ENCODE assay signal across 17 mouse cellular contexts in the genomic region with DNA sequence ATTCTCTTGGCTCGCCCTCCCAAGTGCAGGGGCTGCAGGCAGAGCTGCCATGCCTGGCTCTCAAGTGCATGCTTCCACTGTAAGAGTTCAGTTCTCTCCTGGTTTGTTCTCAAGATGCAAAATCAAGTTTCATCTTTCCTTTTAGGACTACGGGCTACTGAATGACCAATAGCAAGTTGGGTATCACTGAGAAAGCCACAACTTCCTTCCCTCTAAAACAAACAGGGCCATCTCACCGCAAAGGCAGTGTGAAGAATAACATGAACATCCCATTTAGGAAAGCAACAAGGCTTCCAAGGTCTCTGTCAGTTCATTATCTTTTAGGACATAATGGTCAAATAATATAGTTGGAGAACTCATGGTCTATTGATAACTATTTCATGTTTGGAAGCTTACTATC. TPM values are rescaled to one million over a fixed set of nuclear protein-coding genes. Genes with fewer than 3 reads are reported as not detected.
A peak's percentile ranks its signal among the peaks of the same experiment; 100 is the strongest.
DNase-seq lines count a peak whose midpoint lies in the region; ATAC-seq and TF ChIP-seq lines count a peak whose summit lies in the region.
"Had no signal": no experiment of that assay in that cellular context is flagged by ENCODE, and none has a peak within 500 bp of the region (broad histone marks: within the 10 kb centered on the region; RNA-seq: fewer than 3 reads in every experiment).

No protein-coding gene starts in this region.

- ATAC-seq in common myeloid progenitor, adult 5-6 weeks (replicated peaks; ENCODE audit: low read depth, poor library complexity, severe bottlenecking), result peak; percentile 72; the same call in 1 of the 2 replicates
- no peak for ATAC-seq in CD4-positive, CD25-positive, alpha-beta regulatory T cell, adult 4 months
- ATAC-seq: forebrain, embryonic 13.5 days had no signal

- H3K36me3 ChIP-seq in spleen, adult 2 months (ENCODE audit: control insufficient read depth, insufficient read depth, low read length), result peaks cover 4% of the 10 kb centered on the region; the same call in 1 of the 2 replicates
- H3K36me3 ChIP-seq in hindbrain, embryonic 10.5 days, result peaks cover 78% of the 10 kb centered on the region

- intact Hi-C loops in gastrocnemius, adult 2 months (cut with DNase I), result no loop called here

- WGBS in spleen, adult 2 months, result 29% methylated on average over 3 of the region's 3 CpGs
- 91% methylated on average over 3 of the region's 3 CpGs for WGBS in hindbrain, embryonic 10.5 days

- no peak for DNase-seq in gastrocnemius, adult 2 months
- no peak for DNase-seq in gastrocnemius, postnatal 25 days
- no peak for DNase-seq in spleen, adult 2 months (ENCODE audit: low read depth in 1 of 2, low spot score in 2 of 2)
- DNase-seq in spleen, postnatal 4 days (ENCODE audit: low spot score in 2 of 2), result no peak
- no peak for DNase-seq in hindbrain, embryonic 10.5 days (ENCODE audit: low spot score)
- DNase-seq: cerebellum, adult 11 months; cerebellum, adult 9-11 months; cerebellum, postnatal 36 days; heart, postnatal 4 days; kidney, adult 18-20 months had no signal

- no peaks in the 10 kb centered on the region for H3K27me3 ChIP-seq in spleen, adult 2 months (ENCODE audit: control insufficient read depth, insufficient read depth, low read length)
- H3K27me3 ChIP-seq in hindbrain, embryonic 10.5 days (ENCODE audit: insufficient read depth, poor library complexity, severe bottlenecking), result no peaks in the 10 kb centered on the region
- H3K27me3 ChIP-seq: forebrain, embryonic 13.5 days; heart, embryonic 13.5 days; hindbrain, embryonic 12.5 days had no signal

- no peak overlapping the region for H3K4me3 ChIP-seq in gastrocnemius, adult 2 months
- H3K4me3 ChIP-seq in spleen, adult 2 months (ENCODE audit: extremely low read depth, insufficient read depth, insufficient read length), result no peak overlapping the region
- no peak overlapping the region for H3K4me3 ChIP-seq in hindbrain, embryonic 10.5 days
- H3K4me3 ChIP-seq: forebrain, embryonic 10.5 days; forebrain, embryonic 13.5 days; heart, embryonic 10.5 days; heart, embryonic 13.5 days; hindbrain, embryonic 12.5 days had no signal

- peak overlapping the region; percentile 16; the same call in 1 of the 2 replicates for H3K27ac ChIP-seq in gastrocnemius, adult 2 months
- 0 out of 2 replicates have a peak overlapping the region, but pooled peaks have one; percentile 18 for H3K27ac ChIP-seq in spleen, adult 2 months (ENCODE audit: insufficient read depth, low read length)
- no peak overlapping the region for H3K27ac ChIP-seq in hindbrain, embryonic 10.5 days
- H3K27ac ChIP-seq: forebrain, embryonic 10.5 days; forebrain, embryonic 13.5 days; heart, embryonic 10.5 days had no signal

- TF ChIP-seq POLR2A in spleen, adult 2 months (IDR thresholded peaks at IDR 0.05; ENCODE audit: low read depth, low read length), result no peak

- TF ChIP-seq CTCF in gastrocnemius, adult 2 months (IDR thresholded peaks at IDR 0.05), result no peak
- TF ChIP-seq CTCF in spleen, adult 2 months (IDR thresholded peaks at IDR 0.05; ENCODE audit: extremely low read depth, insufficient read depth, insufficient read length, insufficient replicate concordance), result no peak

- no peaks in the 10 kb centered on the region for H3K9me3 ChIP-seq in hindbrain, embryonic 10.5 days
- H3K9me3 ChIP-seq: forebrain, embryonic 10.5 days; forebrain, embryonic 13.5 days; heart, embryonic 10.5 days; heart, embryonic 13.5 days; hindbrain, embryonic 12.5 days had no signal

- peaks cover 34% of the 10 kb centered on the region for H3K4me1 ChIP-seq in spleen, adult 2 months (ENCODE audit: control insufficient read depth, insufficient read depth, insufficient read length)
- peaks cover 13% of the 10 kb centered on the region; the same call in 1 of the 2 replicates for H3K4me1 ChIP-seq in hindbrain, embryonic 10.5 days (replicated peaks)

RNA-seq across cellular contexts. Expression of a gene that starts 13.4 kb away (rescaled TPM):
- total RNA-seq in gastrocnemius, adult 2 months (2021), result 10 to 100 TPM; 21.5 to 21.7 TPM
- 10 to 100 TPM; 10.0 to 15.3 TPM for total RNA-seq in gastrocnemius, postnatal 25 days (2021)
- 36.8 and 38.4 TPM in 2 replicates for polyA plus RNA-seq in spleen, adult 2 months (2012; rRNA removed)
- total RNA-seq in common myeloid progenitor, adult 5-6 weeks (2017), result 19.9 and 21.1 TPM in 2 replicates
- polyA plus RNA-seq in hindbrain, embryonic 10.5 days (2016; fragmentation: Nextera tagmentation; extraction: Ambion mirVana), result 11.8 and 18.2 TPM in 2 replicates
- polyA plus RNA-seq in CD4-positive, CD25-positive, alpha-beta regulatory T cell, adult 4 months (2017; shearing (Covaris generic)), result 10 to 100 TPM; 34.7 to 41.1 TPM

RNA-seq across cellular contexts. Expression of a gene that starts 52.9 kb away (rescaled TPM):
- total RNA-seq in gastrocnemius, adult 2 months (2021), result 100 to 1,000 TPM; 668 to 937 TPM
- 100 to 1,000 TPM; 769 to 791 TPM for total RNA-seq in gastrocnemius, postnatal 25 days (2021)
- 65.8 and 79.4 TPM in 2 replicates for polyA plus RNA-seq in spleen, adult 2 months (2012; rRNA removed)
- 118 and 199 TPM in 2 replicates for total RNA-seq in common myeloid progenitor, adult 5-6 weeks (2017)
- polyA plus RNA-seq in hindbrain, embryonic 10.5 days (2016; fragmentation: Nextera tagmentation; extraction: Ambion mirVana), result 599 and 650 TPM in 2 replicates
- polyA plus RNA-seq in CD4-positive, CD25-positive, alpha-beta regulatory T cell, adult 4 months (2017; shearing (Covaris generic)), result 100 to 1,000 TPM; 416 to 524 TPM
